Mouse (Mus musculus): ENCODE measurements around the gene Ankfy1.

Ankfy1 gene

DNA sequence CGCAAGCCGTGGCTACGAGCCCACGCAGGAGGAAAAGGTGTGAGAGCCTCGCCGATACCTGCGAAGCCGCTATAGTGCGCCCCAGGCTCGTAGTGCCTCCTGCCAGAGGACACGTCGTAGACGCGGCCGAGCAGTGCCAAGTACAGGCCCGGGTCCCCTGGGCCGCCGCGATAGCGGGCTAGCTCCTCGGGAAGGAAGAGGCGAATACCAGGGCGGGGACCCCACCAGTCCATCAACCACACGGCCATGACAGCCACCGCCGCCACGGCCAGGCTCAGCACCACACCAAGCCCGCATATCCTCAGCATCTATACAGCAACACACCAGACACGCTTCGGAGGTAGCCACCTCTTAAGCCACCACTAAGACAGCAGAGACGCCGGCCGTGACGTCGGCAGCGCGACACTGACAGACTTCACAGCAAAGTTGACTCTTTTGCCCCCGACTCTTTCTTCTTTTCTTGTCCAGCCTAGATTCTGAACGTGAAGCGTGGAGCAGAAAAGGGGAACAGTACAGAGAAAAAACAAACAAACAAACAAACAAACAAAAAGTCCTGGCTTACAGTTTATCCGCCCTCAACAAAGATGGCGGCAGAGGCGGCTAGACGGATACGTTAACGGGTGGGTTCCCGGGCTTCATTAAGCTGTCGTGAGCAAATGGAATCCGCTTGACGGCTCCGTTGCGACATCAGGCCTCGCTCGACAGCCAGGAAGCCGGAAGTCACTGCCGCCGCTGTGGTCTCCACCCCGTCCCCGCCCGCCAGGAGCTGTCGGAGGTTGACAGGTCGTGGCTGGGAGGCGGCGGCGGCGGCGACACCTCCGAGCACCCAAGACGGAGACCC lies 105.9 kb downstream of the Ankfy1 start, which contains the start of the genes Cyb5d2 and Zzef1:
TSS of gene Cyb5d2 (minus strand) at position 688 of the 841 bp plus-strand sequence.
TSS of gene Zzef1 (plus strand) at position 772 of the 841 bp plus-strand sequence.
- DNase-seq (ENCODE audit: low spot score in 2 of 2), result peak; percentile 80 to 92

- DNase-seq (ENCODE audit: low spot score in 2 of 2), result peak in 1 of 2 experiments; percentile 9
Measured at GRCm38 (mm10) chr11:72796296-72796687, 106.5 kb downstream of the Ankfy1 start.

GRCm38 (mm10) chr11:72796773-72797338 lies 107.0 kb downstream of the Ankfy1 start:
- DNase-seq (ENCODE audit: low spot score in 2 of 2), result no peak

GRCm38 (mm10) chr11:72798112-72798511 lies 108.3 kb downstream of the Ankfy1 start:
- no peak for DNase-seq (ENCODE audit: low spot score in 2 of 2)

- DNase-seq (ENCODE audit: low spot score in 2 of 2), result no peak
Measured at GRCm38 (mm10) chr11:72801182-72801581, 111.4 kb downstream of the Ankfy1 start.

GRCm38 (mm10) chr11:72803038-72803437 lies 113.2 kb downstream of the Ankfy1 start:
- DNase-seq (ENCODE audit: low spot score in 2 of 2), result no peak

- no peak for DNase-seq (ENCODE audit: low spot score in 2 of 2)
Measured at GRCm38 (mm10) chr11:72804586-72804985, 114.8 kb downstream of the Ankfy1 start.

- no peak for DNase-seq (ENCODE audit: low spot score in 2 of 2)
Measured at GRCm38 (mm10) chr11:72805232-72805631, 115.4 kb downstream of the Ankfy1 start.

GRCm38 (mm10) chr11:72806556-72806955 lies 116.8 kb downstream of the Ankfy1 start:
- DNase-seq (ENCODE audit: low spot score in 2 of 2), result no peak

DNA sequence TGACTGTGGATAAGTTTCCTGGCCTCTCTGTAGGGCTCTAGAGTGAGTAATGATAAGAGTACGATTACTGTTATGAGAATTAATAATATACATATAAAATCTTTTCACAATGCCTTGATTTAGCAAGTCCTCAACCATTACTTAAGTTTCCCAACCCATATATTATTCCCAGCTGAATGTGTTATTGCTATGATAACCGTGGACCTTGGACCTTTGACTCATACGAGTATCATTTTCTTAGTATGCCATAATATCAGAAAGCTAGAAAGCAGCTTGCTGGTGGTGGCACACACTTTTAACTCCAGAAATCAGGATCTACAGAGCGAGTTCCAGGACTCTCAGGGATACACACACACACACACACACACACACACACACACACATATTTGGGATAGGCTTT lies 118.2 kb downstream of the Ankfy1 start:
- DNase-seq (ENCODE audit: low spot score in 2 of 2), result no peak

- DNase-seq (ENCODE audit: low spot score in 2 of 2), result no peak
Measured at GRCm38 (mm10) chr11:72813687-72814086, 123.9 kb downstream of the Ankfy1 start.

- DNase-seq (ENCODE audit: low spot score in 2 of 2), result no peak
Measured at GRCm38 (mm10) chr11:72814188-72814587, 124.4 kb downstream of the Ankfy1 start.

DNA sequence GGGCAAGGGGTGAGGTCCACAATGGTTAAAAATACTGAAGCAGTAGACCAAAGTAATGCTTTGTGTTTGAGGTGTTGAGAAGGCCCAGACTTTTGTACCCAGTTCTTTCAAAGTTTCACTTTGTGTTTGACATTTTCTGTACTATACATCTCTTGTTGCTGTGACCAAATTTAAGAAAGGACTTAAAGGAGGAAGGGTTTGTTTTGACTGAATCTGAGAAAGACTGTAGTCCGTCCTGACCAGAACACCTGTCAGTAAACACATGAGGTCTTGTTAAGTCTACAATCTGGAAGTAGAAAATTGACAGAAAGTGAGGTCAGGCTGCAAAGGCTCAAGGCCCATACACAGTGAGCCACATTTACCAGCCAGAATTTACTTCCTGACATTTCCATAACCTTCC lies 127.1 kb downstream of the Ankfy1 start:
- DNase-seq (ENCODE audit: low spot score in 2 of 2), result no peak

DNA sequence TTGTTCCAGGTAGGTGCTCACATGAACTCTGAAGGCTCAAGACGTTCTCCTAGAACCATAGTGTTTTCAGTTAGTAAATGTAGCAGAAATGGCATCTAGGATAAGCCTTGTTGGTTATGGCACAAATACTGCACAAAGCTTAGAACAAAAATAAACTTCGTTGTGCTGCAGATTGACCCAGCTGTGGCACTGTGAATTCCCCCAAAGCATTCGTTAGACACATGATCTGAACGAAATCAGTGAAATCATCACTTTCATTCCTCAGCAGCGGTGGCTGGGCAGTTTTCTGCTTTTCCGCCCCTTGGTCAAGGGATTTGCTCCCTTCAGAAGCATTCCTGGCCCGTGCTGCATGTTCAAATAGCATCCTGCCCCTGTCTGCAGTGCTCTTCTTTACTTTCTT lies 128.3 kb downstream of the Ankfy1 start:
- DNase-seq (ENCODE audit: low spot score in 2 of 2), result no peak

DNA sequence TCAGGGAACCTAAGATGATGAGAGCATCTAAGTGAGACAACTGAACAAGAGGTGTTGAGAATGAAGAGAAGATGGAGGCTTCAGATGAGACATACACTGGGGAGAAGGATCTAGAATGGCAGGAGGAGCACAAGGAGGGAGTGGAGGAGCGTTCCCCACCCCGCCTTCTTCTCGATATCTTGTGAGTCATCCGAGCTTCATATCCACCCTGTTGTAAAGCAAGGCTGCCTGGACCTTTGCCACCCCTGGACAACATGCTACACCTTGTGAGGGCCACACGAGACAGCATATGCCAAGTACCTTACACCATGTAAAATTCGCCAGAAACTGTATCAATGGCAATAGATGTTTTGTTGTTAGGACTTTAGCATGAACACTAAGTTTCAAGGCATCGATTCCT lies 131.2 kb downstream of the Ankfy1 start:
- no peak for DNase-seq (ENCODE audit: low spot score in 2 of 2)

Data from urinary bladder, adult 18-20 months (tissue).